Mouse (Mus musculus) layer of hippocampus, postnatal 36 days (tissue): ENCODE measurements around the gene Nanos2. TPM values are rescaled to one million over a fixed set of nuclear protein-coding genes. Genes with fewer than 3 reads are reported as not detected.

Source experiments
- DNase-seq, 2 experiments: peaks; one replicate each; pipeline ENCODE4 v3.0.0; 2022
- total RNA-seq, 2 experiments: library from RNA; stranded (reverse); gene quantifications; 2 replicates each; pipeline ENCODE4 v1.2.3; 2021

Nanos2 gene
- total RNA-seq, 2 experiments from 2014 or later, result 0.33 to 0.87 TPM

GRCm38 (mm10) chr7:19022189-19022958 lies 35.2 kb downstream of the Nanos2 start:
- no peak for DNase-seq

- DNase-seq, result peak in 1 of 2 experiments; percentile 45
Observed at GRCm38 (mm10) chr7:19023357-19023814, 36.2 kb downstream of the Nanos2 start, which contains the start of gene Foxa3. TSS of gene Foxa3 (minus strand) at chr7:19023538.

GRCm38 (mm10) chr7:19024096-19024506 lies 36.9 kb downstream of the Nanos2 start, which contains the start of gene Sympk:
TSS of gene Sympk (plus strand) at chr7:19024377.
- DNase-seq, result peak; percentile 94 to 96

GRCm38 (mm10) chr7:19024581-19025255 lies 37.5 kb downstream of the Nanos2 start:
- DNase-seq, result peak in 1 of 2 experiments; percentile 58

GRCm38 (mm10) chr7:19028067-19028466 lies 40.9 kb downstream of the Nanos2 start:
- DNase-seq, result no peak

GRCm38 (mm10) chr7:19029084-19029653 lies 42.0 kb downstream of the Nanos2 start:
- DNase-seq, result no peak

GRCm38 (mm10) chr7:19031641-19032040 lies 44.4 kb downstream of the Nanos2 start:
- no peak for DNase-seq

Other genes starting within 250 kb of the Nanos2 start
- gene Psg19, start 188.9 kb upstream of the Nanos2 start, total RNA-seq, result not detected
- gene Psg17, start 165.8 kb upstream of the Nanos2 start, total RNA-seq, result not detected
- gene Mill2, start 147.4 kb upstream of the Nanos2 start, total RNA-seq, result 1 to 10 TPM; 2.1 TPM
- 10 to 100 TPM; 13.6 to 21.1 TPM for gene Pglyrp1, start 116.1 kb upstream of the Nanos2 start, total RNA-seq
- 10 to 100 TPM; 11.3 to 12.5 TPM for gene Ccdc61, start 77.0 kb upstream of the Nanos2 start, total RNA-seq
- gene Nova2, start 61.5 kb upstream of the Nanos2 start, total RNA-seq, result 10 to 100 TPM; 82.2 to 84.5 TPM
- gene Mypop, start 3.8 kb downstream of the Nanos2 start, total RNA-seq, result 10 to 100 TPM; 45.0 to 45.9 TPM
- gene Irf2bp1, start 16.6 kb downstream of the Nanos2 start, total RNA-seq, result 10 to 100 TPM; 52.1 to 53.0 TPM
- not detected for gene Foxa3, start 36.1 kb downstream of the Nanos2 start, total RNA-seq
- gene Sympk, start 37.0 kb downstream of the Nanos2 start, total RNA-seq, result 100 to 1,000 TPM; 111 to 113 TPM
- gene Rsph6a, start 67.3 kb downstream of the Nanos2 start, total RNA-seq, result under 1 TPM; 0.15 to 0.33 TPM
- gene Dmwd, start 88.8 kb downstream of the Nanos2 start, total RNA-seq, result 100 to 1,000 TPM; 136 to 143 TPM
- gene Dmpk, start 96.4 kb downstream of the Nanos2 start, total RNA-seq, result 10 to 100 TPM; 36.3 to 48.1 TPM
- 1 to 10 TPM; 2.5 to 2.8 TPM for gene Six5, start 107.2 kb downstream of the Nanos2 start, total RNA-seq
- under 1 TPM; 0.40 to 0.43 TPM for gene Gm4969, start 131.0 kb downstream of the Nanos2 start, total RNA-seq
- gene Fbxo46, start 132.5 kb downstream of the Nanos2 start, total RNA-seq, result 10 to 100 TPM; 14.2 to 14.3 TPM
- 10 to 100 TPM; 18.1 to 18.6 TPM for gene Qpctl, start 161.9 kb downstream of the Nanos2 start, total RNA-seq
- 10 to 100 TPM; 79.1 to 79.2 TPM for gene Snrpd2, start 162.3 kb downstream of the Nanos2 start, total RNA-seq
- gene Gipr, start 178.7 kb downstream of the Nanos2 start, total RNA-seq, result 1 to 10 TPM in 1 of 2 experiments, under 1 TPM in 1; 0.62 to 1.9 TPM
- gene Eml2, start 189.0 kb downstream of the Nanos2 start, total RNA-seq, result 100 to 1,000 TPM; 145 to 149 TPM
- 1 to 10 TPM; 2.4 to 2.5 TPM for gene Gpr4, start 225.1 kb downstream of the Nanos2 start, total RNA-seq
- gene Opa3, start 240.9 kb downstream of the Nanos2 start, total RNA-seq, result 10 to 100 TPM; 40.5 to 40.8 TPM